Mouse (Mus musculus) layer of hippocampus, adult 18-20 months (tissue): ENCODE measurements around the gene Tdrkh. TPM values are rescaled to one million over a fixed set of nuclear protein-coding genes. Genes with fewer than 3 reads are reported as not detected.

Experiments
- total RNA-seq, 2 experiments: library from RNA; stranded (reverse); gene quantifications; 2 replicates each; pipeline ENCODE4 v1.2.3; 2021

Gene Tdrkh
- total RNA-seq, 2 experiments from 2014 or later = 41.9 to 45.3 TPM

Other genes starting within 250 kb of the Tdrkh start
- gene Gm10696, start 235.1 kb upstream of the Tdrkh start, total RNA-seq = not detected
- not detected for gene Gm5286, start 216.6 kb upstream of the Tdrkh start, total RNA-seq
- not detected for gene Gm4778, start 149.2 kb upstream of the Tdrkh start, total RNA-seq
- gene Them4, start 103.2 kb upstream of the Tdrkh start, total RNA-seq = 10 to 100 TPM; 23.8 to 27.2 TPM
- not detected for gene Them5, start 71.2 kb upstream of the Tdrkh start, total RNA-seq
- gene C2cd4d, start 50.8 kb upstream of the Tdrkh start, total RNA-seq = under 1 TPM; 0.57 to 0.76 TPM
- gene Rorc, start 40.5 kb upstream of the Tdrkh start, total RNA-seq = 1 to 10 TPM; 2.0 to 2.6 TPM
- gene Lingo4, start 14.8 kb upstream of the Tdrkh start, total RNA-seq = under 1 TPM; 0.74 to 0.87 TPM
- gene Mrpl9, start 30.0 kb downstream of the Tdrkh start, total RNA-seq = 10 to 100 TPM; 42.5 to 43.0 TPM
- gene Oaz3, start 30.6 kb downstream of the Tdrkh start, total RNA-seq = not detected
- gene Celf3, start 65.0 kb downstream of the Tdrkh start, total RNA-seq = 100 to 1,000 TPM; 167 to 185 TPM
- gene Riiad1, start 67.1 kb downstream of the Tdrkh start, total RNA-seq = 1 to 10 TPM; 6.5 to 9.6 TPM
- gene Snx27, start 169.4 kb downstream of the Tdrkh start, total RNA-seq = 100 to 1,000 TPM; 112 to 115 TPM
- gene Gm10972, start 229.8 kb downstream of the Tdrkh start, total RNA-seq = not detected
- 1 to 10 TPM; 3.3 to 3.5 TPM for gene Tuft1, start 245.6 kb downstream of the Tdrkh start, total RNA-seq